Mouse (Mus musculus): ENCODE results near the gene Pafah1b2. TPM values are rescaled to one million over a fixed set of nuclear protein-coding genes. Genes with fewer than 3 reads are reported as not detected.

The Pafah1b2 gene
- polyA plus RNA-seq, 1 experiment from 2014 or later, result 173 TPM

Small RNAs within 50 kb of the gene (microRNA-seq; reads per million reads assigned to microRNA genes)
- not detected for gene Mir7087

Other genes with a start within 250 kb of the Pafah1b2 start
- gene Cep164, start 184.0 kb downstream of the Pafah1b2 start, polyA plus RNA-seq (2015; fragmentation: Nextera tagmentation; extraction: Ambion mirVana), result 24.1 and 31.1 TPM in 2 replicates
- 35.2 and 38.8 TPM in 2 replicates for gene Bace1, start 174.1 kb downstream of the Pafah1b2 start, polyA plus RNA-seq (2015; fragmentation: Nextera tagmentation; extraction: Ambion mirVana)
- gene Pcsk7, start 106.2 kb downstream of the Pafah1b2 start, polyA plus RNA-seq (2015; fragmentation: Nextera tagmentation; extraction: Ambion mirVana), result 23.2 and 24.9 TPM in 2 replicates
- gene Rnf214, start 105.8 kb downstream of the Pafah1b2 start, polyA plus RNA-seq (2015; fragmentation: Nextera tagmentation; extraction: Ambion mirVana), result 50.5 and 62.7 TPM in 2 replicates
- gene Tagln, start 76.6 kb downstream of the Pafah1b2 start, polyA plus RNA-seq (2015; fragmentation: Nextera tagmentation; extraction: Ambion mirVana), result 92.3 and 154 TPM in 2 replicates
- gene Sidt2, start 57.4 kb downstream of the Pafah1b2 start, polyA plus RNA-seq (2015; fragmentation: Nextera tagmentation; extraction: Ambion mirVana), result 44.5 and 45.8 TPM in 2 replicates
- 5.2 and 5.6 TPM in 2 replicates for gene Sik3, start 130 bp upstream of the Pafah1b2 start, polyA plus RNA-seq (2015; fragmentation: Nextera tagmentation; extraction: Ambion mirVana)
- gene Apoa1, start 215.9 kb upstream of the Pafah1b2 start, polyA plus RNA-seq (2015; fragmentation: Nextera tagmentation; extraction: Ambion mirVana), result 13.6 and 19.3 TPM in 2 replicates
- 0.76 and 0.82 TPM in 2 replicates for gene Apoc3, start 222.9 kb upstream of the Pafah1b2 start, polyA plus RNA-seq (2015; fragmentation: Nextera tagmentation; extraction: Ambion mirVana)
- 0.25 TPM in 1 of 2 replicates, not detected in the other for gene Apoa4, start 228.0 kb upstream of the Pafah1b2 start, polyA plus RNA-seq (2015; fragmentation: Nextera tagmentation; extraction: Ambion mirVana)

Measured in kidney, embryonic 16.5 days (tissue).